Mouse (Mus musculus): ENCODE measurements around the gene Vmn1r101.
"Not testable (repeated sequence)": the region's sequence is repeated elsewhere in the genome, so short reads cannot be mapped to it uniquely, and the experiment has no call there.

Gene Vmn1r101

GRCm38 (mm10) chr7:20442493-20442892 lies at the start of gene Vmn1r101:
Gene Vmn1r101 (minus strand): TSS chr7:20442593.
- ATAC-seq (ENCODE audit: low TSS enrichment), result not testable (repeated sequence)

GRCm38 (mm10) chr7:20474825-20475224 lies 32.4 kb upstream of the Vmn1r101 start, which contains the start of gene Gm10670:
Gene Gm10670 (minus strand): TSS chr7:20474925.
- not testable (repeated sequence) for ATAC-seq (ENCODE audit: low TSS enrichment)

GRCm38 (mm10) chr7:20417642-20418041 lies 24.8 kb downstream of the Vmn1r101 start, which contains the start of gene Vmn1r100:
Gene Vmn1r100 (plus strand): TSS chr7:20417942.
- ATAC-seq (ENCODE audit: low TSS enrichment), result not testable (repeated sequence)

All from frontal cortex, adult (tissue).